Mouse (Mus musculus): ENCODE results near the gene Slx4ip. TPM values are rescaled to one million over a fixed set of nuclear protein-coding genes. Genes with fewer than 3 reads are reported as not detected.

Gene Slx4ip
- total RNA-seq, 2 experiments from 2014 or later, result 11.5 to 12.3 TPM

DNA sequence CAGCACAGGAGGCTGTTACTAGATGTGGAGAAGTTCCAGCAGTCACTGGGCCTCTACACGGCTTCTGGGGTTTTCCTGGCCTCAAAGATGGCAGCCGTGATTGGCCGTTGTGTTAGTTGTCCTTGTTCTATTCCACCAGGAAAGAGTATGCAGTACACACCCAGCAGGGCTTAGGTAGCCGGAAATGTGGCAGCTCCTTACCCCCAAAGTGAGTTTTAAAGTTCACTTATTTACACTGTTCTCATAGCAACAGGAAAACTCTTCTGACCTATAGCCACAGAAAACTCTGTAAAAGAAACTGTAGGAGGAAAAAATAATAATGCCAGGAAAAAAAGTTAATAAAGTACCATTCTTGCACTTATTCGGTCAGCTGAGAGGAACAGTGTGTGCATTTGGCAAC is 55.3 kb downstream of the Slx4ip start:
- intact Hi-C loops (cut with DNase I), result no loop called here
- DNase-seq, result no peak

DNA sequence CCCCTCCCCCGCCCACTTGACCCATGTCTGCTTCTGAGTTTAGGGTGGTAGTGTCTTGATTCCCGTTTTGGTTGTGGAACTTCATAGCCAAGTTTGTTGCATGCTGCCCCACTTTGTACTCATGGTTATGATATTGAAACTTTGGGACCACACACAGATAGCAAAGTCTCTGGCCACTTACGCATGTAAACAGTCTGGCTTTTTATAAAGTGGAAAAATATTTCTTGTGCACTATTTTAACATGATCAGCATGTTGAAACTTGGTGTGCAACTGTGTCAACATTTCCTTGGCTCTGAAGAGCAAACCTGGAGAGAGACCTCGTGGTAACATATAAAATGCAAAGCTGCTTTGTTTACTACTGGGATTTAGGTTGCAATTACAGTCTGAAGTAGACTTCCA is 56.5 kb downstream of the Slx4ip start:
- intact Hi-C loops (cut with DNase I), result no loop called here
- DNase-seq, result no peak

DNA sequence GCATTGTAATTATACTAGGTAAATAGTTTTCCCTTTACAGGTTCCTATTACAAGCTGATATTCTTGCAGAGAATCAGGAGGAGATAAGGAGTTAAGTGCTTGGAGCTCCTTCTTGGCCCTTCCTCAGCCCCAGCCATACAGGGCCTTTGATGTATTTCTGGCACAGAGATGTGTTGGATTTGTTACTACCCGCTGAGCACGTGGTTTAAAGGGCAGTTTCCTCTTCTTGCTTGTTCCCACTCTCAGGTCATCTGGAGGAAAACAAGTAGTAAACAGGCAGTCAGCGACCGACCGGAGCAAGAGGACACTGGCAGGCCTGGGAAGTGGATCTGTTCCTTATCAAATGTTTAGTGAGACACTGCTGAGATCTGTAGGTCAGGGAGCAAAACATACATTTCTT is 56.9 kb downstream of the Slx4ip start:
- intact Hi-C loops (cut with DNase I), result no loop called here
- DNase-seq, result no peak

DNA sequence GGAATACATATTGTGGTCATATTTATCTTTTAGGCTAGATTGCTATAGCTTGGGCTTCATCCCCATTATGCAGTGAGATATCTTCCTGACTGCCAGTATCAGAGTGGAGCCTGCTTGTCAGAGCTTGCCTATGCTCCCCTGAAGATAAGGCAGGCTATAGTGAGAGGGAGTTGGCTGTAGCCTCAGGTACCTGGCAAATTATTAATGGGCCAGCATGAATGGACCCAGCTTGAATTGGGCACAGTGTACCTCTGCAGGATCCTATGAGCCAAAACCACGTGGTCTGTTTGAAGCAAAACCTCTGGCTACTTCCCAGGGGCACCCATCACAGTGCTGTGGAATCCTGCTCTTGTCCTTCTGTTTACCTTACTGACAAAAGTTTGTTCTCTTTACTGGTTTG is 61.2 kb downstream of the Slx4ip start:
- intact Hi-C loops (cut with DNase I), result no loop called here
- no peak for DNase-seq

DNA sequence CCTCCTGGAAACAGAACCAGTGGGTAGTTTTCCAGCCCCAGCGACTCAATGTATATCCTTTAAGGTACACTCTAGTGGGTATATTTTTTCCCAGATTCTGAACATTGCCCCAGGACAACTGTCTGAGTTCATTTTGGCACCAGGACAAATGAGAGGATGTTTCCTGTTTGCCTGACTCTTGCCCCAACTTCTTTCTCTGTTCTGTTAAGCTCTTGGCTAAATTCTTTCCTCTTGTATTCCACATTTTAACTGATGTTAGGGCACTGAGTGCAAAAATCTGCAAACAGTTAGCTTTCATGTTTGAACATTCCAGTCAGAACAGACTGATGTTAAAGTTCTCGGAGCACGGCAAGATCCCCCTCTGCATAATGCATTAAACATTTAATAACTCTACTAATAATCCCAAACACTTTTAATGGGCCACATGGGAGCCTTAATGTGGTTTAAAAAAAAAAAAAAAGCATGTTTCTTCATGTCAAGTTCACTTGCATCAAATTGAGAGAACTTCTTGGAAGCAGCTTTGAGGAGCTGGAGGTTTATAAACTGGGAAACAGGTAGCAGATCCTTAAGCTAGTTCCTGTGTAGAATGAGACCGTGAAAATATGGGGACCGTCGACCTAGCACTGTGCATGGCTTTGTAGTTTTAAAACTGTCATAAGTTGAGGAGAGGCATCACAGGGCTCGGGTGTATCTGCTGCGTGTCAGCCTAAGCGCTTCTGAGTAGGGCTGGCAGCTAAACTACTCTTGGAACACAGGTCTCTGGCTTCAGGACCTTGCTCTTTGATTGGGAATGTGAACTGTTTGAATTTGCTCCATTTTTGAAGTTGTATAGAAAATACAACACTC is 64.9 kb downstream of the Slx4ip start:
- no peak for DNase-seq
- intact Hi-C loops (cut with DNase I), result no loop called here

DNA sequence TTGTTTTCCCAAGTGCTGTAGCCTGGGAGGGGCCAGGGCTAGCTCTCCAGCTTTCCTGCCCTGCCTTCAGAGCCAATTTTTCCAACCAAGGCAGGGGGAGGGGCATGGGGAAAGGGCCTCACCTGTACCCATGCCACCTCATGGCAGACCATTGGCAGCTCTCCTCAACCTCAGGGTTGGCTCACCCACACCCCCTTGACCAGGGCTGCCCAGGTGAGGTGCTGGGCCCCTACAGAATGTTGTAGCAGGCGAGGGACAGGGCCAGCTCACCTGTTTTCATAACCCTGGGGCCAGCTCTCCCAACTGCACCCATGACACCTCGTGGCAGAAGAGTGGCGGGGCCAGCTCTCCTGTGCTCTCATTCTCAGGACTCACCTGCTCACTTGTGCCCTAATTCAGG is 67.7 kb downstream of the Slx4ip start:
- intact Hi-C loops (cut with DNase I), result no loop called here
- DNase-seq, result no peak

DNA sequence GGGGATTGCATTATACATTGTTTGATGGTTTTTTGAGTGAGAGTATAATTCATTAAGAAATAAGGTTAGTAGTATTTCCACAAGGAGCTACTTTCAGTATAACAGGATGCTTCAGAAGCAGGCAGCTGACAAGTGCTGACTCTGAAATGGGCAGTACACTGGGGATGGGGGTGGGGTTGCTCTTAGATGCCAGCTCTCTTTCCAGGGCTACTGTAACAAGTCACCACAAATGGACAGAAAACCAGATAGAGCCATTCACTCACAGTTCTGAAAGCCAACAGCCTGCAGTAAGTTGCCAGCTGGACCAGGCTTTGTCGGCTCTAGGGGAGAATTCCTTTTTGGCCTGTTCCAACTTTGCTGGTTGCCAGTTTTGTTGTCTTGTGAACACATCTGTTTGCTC is 84.8 kb downstream of the Slx4ip start:
- intact Hi-C loops (cut with DNase I), result no loop called here
- DNase-seq, result peak; percentile 59

DNA sequence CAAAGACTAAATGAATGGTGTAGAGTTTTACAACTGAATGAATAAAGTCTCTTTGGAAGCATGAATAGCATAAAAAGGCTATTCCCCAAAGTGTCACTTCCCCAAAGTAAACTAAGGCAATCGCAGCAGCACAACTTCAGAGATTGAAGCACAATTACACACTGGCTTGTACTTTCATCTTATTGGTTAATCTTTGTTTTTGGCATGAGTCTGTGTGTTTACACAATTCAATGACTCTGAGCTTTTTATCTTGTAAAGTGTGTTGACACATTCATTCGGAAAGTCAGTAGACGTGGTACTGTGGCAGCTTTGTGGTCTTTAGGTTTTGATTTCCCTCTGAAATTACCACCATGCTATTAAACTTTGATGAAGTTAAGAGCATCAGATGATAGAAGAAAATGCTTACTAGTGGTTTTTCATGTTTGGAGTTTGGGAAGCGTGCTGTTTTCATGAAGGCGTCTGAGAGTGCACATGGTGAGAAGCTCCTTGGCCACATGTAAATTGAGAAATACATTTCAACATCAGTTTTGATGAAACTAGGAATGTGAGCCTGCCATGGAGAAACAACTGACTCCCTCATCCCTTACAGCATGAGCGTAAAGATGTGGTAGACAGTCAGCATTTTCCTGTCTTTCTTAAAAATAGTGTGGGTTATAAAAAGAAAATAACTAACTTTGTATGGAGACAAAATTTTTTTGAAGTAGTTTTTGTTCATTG is 88.2 kb downstream of the Slx4ip start:
- intact Hi-C loops (cut with DNase I), result no loop called here
- DNase-seq, result no peak

DNA sequence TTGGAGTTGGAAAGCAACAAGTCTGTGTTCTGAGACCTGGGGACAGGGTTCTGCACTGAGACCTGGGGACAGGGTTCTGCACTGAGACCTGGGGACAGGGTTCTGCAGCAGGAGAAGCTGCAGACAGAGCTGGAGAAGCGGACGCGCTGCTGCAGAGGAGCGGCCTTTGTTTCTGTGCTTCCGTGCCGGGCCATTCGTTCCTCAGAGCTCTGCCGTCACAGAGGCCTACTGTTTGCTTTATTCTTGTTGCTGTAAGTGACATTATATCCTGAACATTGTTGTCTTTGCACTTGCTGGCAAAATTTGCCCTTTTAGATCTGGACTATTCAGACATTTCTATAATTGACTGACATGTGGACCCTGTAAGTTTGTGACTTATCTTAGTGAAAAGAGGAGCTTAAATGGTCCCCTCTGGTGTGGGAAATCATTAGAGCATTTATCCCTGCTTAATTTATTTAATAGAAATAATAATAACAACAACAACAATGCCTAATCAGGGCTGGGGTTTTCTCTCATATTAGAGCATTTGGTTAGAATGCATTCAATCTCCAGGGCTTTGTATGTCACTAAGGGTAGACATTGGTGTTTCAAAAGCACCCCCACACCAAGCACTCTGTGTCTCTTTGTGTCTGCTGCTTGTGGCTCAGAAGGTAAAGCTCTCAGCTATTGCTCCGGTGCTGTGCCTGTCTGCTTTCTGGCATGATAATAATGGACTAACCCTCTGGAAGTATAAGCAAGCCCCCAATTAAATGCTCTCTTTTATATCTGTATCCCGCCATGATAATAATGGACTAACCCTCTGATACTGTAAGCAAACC is 90.3 kb downstream of the Slx4ip start:
- intact Hi-C loops (cut with DNase I), result no loop called here
- DNase-seq, result no peak

DNA sequence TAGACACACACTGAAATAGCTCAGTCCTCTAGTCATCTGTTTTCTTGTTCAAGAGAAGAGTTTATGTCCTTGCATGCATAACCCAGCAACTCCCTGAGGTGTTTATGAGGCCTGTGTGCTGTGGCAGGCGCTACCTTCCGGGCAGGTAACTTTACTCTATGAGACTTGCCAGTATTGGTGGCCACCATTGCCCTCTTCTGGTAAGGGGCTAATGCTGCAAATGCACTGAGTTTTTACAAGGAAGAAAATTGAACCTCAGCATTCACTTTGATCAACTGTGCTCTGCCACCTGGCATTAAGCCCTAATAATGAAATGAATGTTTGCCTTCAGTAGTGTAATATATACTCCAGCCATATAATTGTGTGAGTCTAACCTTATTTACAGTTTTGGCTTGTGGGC is 92.9 kb downstream of the Slx4ip start:
- no peak for DNase-seq
- intact Hi-C loops (cut with DNase I), result no loop called here

DNA sequence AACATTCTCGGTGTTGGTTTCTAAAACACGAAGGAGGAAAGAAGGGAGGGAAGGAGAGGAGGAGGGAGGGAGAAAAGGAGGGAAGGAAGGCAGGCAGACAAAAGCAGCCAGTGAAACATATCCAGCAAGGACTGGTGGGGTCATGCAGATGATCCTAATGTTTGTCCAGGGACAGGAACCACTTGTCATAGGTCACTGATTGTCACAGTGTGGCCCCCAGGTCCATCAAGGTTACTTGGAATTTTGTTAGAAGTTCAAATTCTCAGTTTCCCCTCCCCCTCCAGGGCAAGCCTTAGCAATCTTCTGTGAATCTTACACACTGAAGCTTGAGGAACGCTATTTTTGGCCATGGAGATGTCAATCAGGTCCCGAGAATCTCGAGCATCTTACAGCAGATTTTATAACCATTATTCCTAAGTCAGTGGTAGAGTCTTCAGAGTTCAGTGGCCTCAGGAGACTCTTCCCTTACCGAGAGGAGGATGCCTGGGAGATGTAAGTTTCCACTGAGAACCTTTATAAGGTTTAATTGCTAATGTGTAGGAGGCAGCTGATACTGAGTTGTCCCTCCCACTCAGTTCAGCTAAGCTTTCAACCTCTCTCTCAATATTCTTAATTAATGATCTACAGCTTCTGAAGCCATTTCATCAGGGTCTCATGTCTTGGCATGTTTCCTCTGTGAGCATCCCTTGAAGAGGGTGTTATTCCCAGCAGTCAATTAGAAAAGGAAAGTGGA is 95.1 kb downstream of the Slx4ip start:
- no peak for DNase-seq
- intact Hi-C loops (cut with DNase I), result no loop called here

DNA sequence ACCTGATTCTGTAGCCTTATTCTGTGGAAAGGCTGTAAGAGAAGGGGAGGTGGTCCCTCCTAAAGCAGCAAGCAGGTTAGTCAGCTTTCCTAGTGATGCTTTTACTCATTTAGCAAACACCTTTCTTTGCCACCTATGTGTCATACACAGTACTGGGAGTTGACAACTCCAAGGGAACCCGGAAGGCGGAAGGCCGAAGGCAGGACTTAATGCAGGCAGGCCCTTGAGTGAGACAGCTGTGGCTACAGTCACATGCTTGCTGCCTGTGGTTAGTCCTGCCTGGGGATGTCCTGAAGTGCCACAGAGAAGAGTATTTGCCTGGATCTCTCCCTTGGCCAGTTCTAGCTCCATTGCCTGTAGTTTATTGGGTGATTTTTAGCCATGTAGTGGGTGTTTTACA is 102.1 kb downstream of the Slx4ip start:
- intact Hi-C loops (cut with DNase I), result no loop called here
- DNase-seq, result no peak

DNA sequence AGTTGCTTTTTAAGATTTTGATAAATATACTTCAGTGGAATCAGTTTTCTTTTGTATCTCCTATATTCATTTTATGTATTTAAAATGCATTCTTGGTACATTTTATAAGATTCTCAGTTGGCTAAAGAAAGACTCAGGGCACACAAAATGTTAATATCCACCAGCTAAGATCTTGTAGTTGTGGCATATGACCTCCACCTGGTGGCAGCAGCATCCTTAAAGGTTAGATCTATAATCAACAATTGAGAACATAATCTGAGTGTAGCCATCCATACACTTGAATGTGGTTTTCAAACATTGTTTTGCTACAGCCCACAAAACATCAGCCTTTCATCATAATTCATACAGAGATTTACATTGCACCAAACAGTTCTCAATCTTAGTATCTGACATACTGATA is 106.1 kb downstream of the Slx4ip start:
- DNase-seq, result peak; percentile 24

DNA sequence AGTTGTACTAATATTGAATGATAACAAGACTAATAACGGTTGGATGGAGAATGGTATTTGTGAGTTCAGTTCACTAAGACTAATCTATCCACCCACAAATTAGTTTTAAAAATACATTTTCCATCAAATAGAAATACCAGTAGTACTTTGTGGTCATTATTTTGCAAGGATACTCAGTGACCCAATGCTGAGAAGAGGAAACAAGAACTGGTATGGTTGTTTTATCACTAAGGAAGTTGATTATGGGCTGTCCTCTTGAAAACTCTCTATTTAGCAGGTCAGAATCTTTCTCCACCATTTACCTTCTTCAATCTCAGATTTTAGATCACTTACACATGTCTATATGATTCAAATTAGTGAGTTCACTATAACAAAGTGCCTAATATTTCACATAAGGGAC is 111.0 kb downstream of the Slx4ip start:
- intact Hi-C loops (cut with DNase I), result no loop called here

More for the DNA sequence above, 106.1 kb downstream of the Slx4ip start:
- intact Hi-C loops (cut with DNase I), result no loop called here

DNA sequence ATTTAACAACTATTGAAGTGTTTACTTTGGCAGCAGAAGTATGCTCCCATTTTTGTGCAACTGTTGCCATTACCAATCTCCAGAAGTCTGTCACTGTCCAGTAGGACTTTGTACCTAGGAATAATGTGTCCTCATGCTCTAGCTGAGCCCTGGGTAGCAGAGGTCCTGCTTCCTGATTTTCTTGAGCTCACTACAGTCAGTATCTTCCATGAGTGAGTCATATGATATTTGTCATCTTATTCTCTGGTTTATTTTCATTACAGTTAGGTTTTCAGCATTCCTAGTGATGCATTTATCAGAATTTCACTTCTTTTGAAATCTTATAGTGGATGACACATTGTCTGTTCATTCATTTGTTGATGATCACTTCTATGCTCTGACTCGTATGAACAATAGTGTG is 115.6 kb downstream of the Slx4ip start:
- intact Hi-C loops (cut with DNase I), result no loop called here
- no peak for DNase-seq

More for the DNA sequence above, 111.0 kb downstream of the Slx4ip start:
- DNase-seq, result no peak

DNA sequence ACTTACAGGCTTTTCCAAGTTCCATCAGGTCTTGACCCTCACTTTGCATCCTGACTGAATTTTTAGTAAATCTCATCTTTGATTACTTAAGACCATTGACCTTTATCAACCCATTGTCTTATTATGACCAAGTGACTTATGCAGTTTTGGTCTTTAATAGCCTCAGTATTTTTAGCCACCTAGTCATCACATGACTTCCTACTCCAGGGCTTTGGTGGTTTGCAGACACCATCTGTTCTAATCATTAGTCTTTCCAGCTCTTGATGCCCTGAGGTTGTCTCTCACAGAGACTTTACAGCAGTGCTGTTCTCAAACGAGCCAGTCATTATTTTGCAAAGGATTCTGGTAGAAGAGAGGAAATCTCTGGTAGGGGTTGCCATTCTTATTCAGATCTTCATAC is 121.0 kb downstream of the Slx4ip start:
- intact Hi-C loops (cut with DNase I), result no loop called here
- DNase-seq, result no peak

DNA sequence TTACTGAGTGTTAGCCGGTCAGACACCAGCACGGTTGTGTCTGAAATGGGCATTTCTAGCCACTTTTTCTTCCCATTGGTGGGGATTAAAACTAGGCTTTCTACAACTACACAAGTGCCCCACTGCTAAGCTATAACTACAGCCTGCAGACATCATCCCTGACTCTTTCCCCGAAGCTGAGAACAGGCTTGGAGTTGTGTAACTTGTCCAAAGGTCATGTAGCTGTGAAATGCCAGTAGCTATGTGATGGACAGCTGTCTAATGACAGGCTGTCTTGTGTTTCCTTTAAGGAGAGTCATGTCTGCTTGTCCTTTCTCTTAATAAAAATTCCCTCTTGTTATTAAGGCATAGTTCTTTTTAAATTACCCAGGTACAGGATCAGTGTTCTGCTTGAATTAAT is 122.1 kb downstream of the Slx4ip start:
- intact Hi-C loops (cut with DNase I), result no loop called here
- DNase-seq, result no peak

DNA sequence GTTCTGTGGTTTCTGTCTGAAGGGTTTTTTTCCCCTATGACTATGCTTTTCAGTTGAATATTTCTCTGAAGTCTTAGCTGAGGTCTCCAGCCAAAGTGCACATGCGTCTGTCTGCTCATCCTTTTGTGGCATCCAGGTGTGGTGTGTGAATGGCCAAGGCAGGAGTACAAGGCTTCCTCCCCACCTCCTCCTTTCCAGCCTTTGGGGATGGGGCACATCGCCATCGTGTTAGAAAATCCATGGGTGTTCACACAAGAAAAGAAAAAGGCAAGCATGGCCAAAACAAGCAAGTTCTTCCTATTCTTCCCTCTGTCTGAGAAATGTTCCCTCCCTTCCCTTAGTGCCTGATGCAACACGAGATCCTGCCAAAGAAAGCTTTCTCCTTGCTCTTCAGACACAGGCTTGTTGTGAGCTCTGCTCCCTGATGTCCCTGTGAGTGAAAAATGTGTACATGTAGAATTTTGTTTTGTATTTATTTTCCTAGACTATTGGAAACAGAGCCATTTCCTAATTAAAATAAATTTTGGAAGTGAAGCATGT is 122.9 kb downstream of the Slx4ip start:
- intact Hi-C loops (cut with DNase I), result no loop called here
- DNase-seq, result no peak

DNA sequence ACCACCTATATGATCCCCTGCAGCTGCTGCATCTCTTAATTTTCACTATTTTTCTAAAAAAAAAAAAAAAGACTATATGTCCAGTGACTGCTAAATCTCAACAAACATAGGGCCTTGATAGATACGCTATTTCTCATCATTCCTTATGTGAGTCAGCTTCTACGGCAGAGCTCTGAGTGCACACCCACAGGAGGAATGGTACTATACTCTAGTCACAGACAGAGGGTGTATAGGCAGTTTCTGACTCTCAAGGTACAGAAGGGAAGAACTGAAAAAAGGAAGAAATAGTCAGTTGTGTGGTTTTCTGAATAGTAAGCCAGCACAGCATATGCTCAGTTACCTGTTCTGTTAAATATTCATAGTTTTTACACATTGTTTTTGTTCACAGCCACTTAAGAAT is 123.4 kb downstream of the Slx4ip start:
- intact Hi-C loops (cut with DNase I), result no loop called here
- no peak for DNase-seq

DNA sequence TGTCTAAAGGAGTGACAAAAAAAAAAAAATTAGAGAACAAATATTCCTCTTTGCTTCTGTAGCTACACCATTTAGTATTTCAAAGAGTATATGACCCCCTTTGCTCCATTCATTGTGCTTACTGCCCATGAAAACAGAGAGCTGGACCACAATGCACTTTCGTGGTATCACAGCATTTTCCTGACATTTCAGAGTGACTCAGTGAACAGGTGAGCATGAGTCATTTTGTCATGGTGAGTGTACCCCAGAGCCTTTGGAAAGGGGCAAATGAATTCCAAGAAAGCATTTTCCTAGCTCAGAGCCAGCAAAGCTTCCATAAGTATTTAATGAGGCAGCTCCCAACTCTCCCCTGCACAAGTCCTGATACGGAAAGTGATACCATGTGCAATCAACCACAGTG is 153.1 kb downstream of the Slx4ip start:
- intact Hi-C loops (cut with DNase I), result no loop called here
- no peak for DNase-seq

DNA sequence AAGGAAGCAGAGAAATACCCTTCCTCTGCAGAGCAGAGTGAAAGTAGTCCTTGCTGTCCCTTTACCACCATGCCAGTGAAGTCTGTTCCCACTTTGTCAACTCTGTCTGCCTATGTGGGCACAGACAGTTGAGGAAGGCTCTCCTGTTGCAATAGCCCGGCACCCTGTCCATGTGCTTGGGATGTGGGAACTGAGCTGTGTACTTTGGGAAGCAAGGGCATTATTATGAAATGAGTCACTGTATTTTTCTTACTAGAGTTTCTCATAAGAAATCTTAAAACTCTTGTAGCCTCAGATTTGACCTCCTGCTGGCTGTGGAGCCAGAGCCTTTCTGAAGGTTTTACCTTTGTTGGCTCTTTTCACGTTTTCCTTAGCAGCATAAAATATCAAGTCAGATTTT is 158.3 kb downstream of the Slx4ip start:
- DNase-seq, result no peak
- intact Hi-C loops (cut with DNase I), result no loop called here

Data from left cerebral cortex, postnatal 4 days (tissue).